Mouse (Mus musculus) stomach, embryonic 14.5 days (tissue): ENCODE data around the gene Senp2. TPM values are rescaled to one million over a fixed set of nuclear protein-coding genes. Genes with fewer than 3 reads are reported as not detected.

Experiments used
- ATAC-seq: fragments of 200-750 bp; cut with Nextera tagmentation; 2 replicates; pipeline ENCODE4 v1.8.0; 2017; ENCODE audit warnings: low read depth, moderate TSS enrichment; ENCODE audit not compliant: insufficient number of reproducible peaks, insufficient read depth, low FRiP score
- H3K27ac ChIP-seq: fragments of 300-500 bp; sonication (generic); 2 replicates; pipeline ENCODE4 v1.5.1; 2014; ENCODE audit warnings: mild to moderate bottlenecking, low read length, moderate library complexity, mixed read lengths
- H3K27me3 ChIP-seq: fragments of 300-500 bp; sonication (generic); 2 replicates; pipeline ENCODE4 v1.6.1; 2014; ENCODE audit warnings: low read length, control low read depth, mixed read lengths; ENCODE audit not compliant: control insufficient read depth, insufficient read depth
- H3K36me3 ChIP-seq: fragments of 300-500 bp; sonication (generic); 2 replicates; pipeline ENCODE4 v1.6.1; 2014; ENCODE audit warnings: mild to moderate bottlenecking, control low read depth, low read length, moderate library complexity, mixed read lengths; ENCODE audit not compliant: control insufficient read depth, insufficient read depth
- H3K4me1 ChIP-seq: fragments of 300-500 bp; sonication (generic); 2 replicates; pipeline ENCODE4 v1.6.1; 2014; ENCODE audit warnings: low read length, control low read depth, mixed read lengths; ENCODE audit not compliant: control insufficient read depth, insufficient read depth
- H3K4me2 ChIP-seq: fragments of 300-500 bp; sonication (generic); replicated peaks from 2 replicates; pipeline ENCODE4 v1.6.1; 2014; ENCODE audit warnings: low read depth, low read length, control low read depth
- H3K4me3 ChIP-seq: fragments of 300-500 bp; sonication (generic); 2 replicates; pipeline ENCODE4 v1.5.1; 2014; ENCODE audit warnings: low read depth, low read length, control low read depth
- H3K9ac ChIP-seq: fragments of 300-500 bp; sonication (generic); replicated peaks from 2 replicates; pipeline ENCODE4 v1.6.1; 2014; ENCODE audit warnings: low read depth, mild to moderate bottlenecking, control low read depth, low read length, moderate library complexity, mixed read lengths
- H3K9me3 ChIP-seq: fragments of 300-500 bp; sonication (generic); 2 replicates; pipeline ENCODE4 v1.6.1; 2016; ENCODE audit warnings: low read depth, low read length, control low read depth; ENCODE audit not compliant: control insufficient read depth
- WGBS: fragments of 180-500 bp; shearing (Covaris S2); extraction: QIAGEN DNeasy Blood & Tissue Kit; methylation state at CpG from one replicate; pipeline ENCODE4 v1.1.7; 2014; 5-methylcytosine and 5-hydroxymethylcytosine counted together
- polyA plus RNA-seq: library from polyadenylated mRNA; unstranded; fragments of >200 nt; fragmentation: Nextera tagmentation; extraction: Ambion mirVana; gene quantifications from 2 replicates; pipeline ENCODE4 v1.2.1, GENCODE M21; 2014

The Senp2 gene
- polyA plus RNA-seq, 1 experiment from 2014 or later: 56.1 TPM

DNA sequence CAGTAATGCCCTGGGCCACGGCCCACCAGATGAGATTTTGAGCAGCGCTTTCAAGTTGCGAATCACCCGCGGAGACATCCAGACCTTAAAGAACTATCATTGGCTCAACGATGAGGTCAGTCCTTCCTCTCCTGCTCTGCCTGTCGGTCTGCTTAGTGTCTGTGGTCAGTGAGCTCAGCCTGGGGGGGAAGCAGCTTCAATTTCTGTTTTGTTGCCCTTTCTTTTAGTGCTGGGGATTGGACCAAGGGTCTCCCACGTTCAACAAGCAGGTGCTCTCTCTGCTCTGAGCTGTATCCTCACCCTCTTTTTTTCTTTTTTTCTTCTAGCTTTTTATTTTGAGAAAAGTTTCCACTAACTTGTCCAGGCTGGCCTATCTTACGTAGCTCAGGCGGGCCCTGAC is 29.3 kb downstream of the Senp2 start:
- Histone ChIP-seq H3K36me3 (peaks cover 27% of the 10 kb centered on the region), H3K27me3 (no peaks in the 10 kb centered on the region), H3K9me3 (no peaks in the 10 kb centered on the region), H3K4me3 (no peak overlapping the region), H3K4me2 (no peak overlapping the region), H3K4me1 (no peaks in the 10 kb centered on the region), H3K9ac (no peak overlapping the region), H3K27ac (no peak overlapping the region)
- WGBS: 93% methylated on average over 10 of the region's 10 CpGs
- no peak for ATAC-seq

GRCm38 (mm10) chr16:22039978-22040377 is 30.7 kb downstream of the Senp2 start:
- Histone ChIP-seq H3K27me3 (no peaks in the 10 kb centered on the region), H3K36me3 (peaks cover 41% of the 10 kb centered on the region), H3K27ac (no peak overlapping the region), H3K9ac (no peak overlapping the region), H3K4me2 (no peak overlapping the region), H3K4me1 (no peaks in the 10 kb centered on the region), H3K9me3 (no peaks in the 10 kb centered on the region), H3K4me3 (no peak overlapping the region)
- no peak for ATAC-seq
- 90% methylated on average over 1 of the region's 1 CpGs for WGBS

GRCm38 (mm10) chr16:22043830-22044229 is 34.5 kb downstream of the Senp2 start:
- H3K36me3 ChIP-seq: peaks cover 38% of the 10 kb centered on the region
- no peak overlapping the region for H3K27ac ChIP-seq
- ATAC-seq: no peak
- no peaks in the 10 kb centered on the region for H3K27me3 ChIP-seq
- H3K4me3 ChIP-seq: no peak overlapping the region
- H3K4me2 ChIP-seq: no peak overlapping the region
- H3K4me1 ChIP-seq: no peaks in the 10 kb centered on the region
- WGBS: 68% methylated on average over 4 of the region's 4 CpGs
- H3K9ac ChIP-seq: no peak overlapping the region
- no peaks in the 10 kb centered on the region for H3K9me3 ChIP-seq

- H3K9ac ChIP-seq: no peak overlapping the region
- no peaks in the 10 kb centered on the region for H3K9me3 ChIP-seq
- peaks cover 31% of the 10 kb centered on the region for H3K36me3 ChIP-seq
- H3K4me2 ChIP-seq: no peak overlapping the region
- 97% methylated on average over 3 of the region's 3 CpGs for WGBS
- H3K27me3 ChIP-seq: no peaks in the 10 kb centered on the region
- H3K27ac ChIP-seq: no peak overlapping the region
- no peaks in the 10 kb centered on the region for H3K4me1 ChIP-seq
- H3K4me3 ChIP-seq: no peak overlapping the region
- ATAC-seq: no peak
These were observed 36.6 kb downstream of the Senp2 start for GRCm38 (mm10) chr16:22045930-22046329.

GRCm38 (mm10) chr16:22046739-22047366 is 37.6 kb downstream of the Senp2 start:
- no peak for ATAC-seq
- WGBS: 88% methylated on average over 10 of the region's 10 CpGs
- no peaks in the 10 kb centered on the region for H3K27me3 ChIP-seq
- H3K9ac ChIP-seq: no peak overlapping the region
- no peaks in the 10 kb centered on the region for H3K4me1 ChIP-seq
- H3K4me2 ChIP-seq: no peak overlapping the region
- H3K4me3 ChIP-seq: no peak overlapping the region
- no peaks in the 10 kb centered on the region for H3K9me3 ChIP-seq
- no peak overlapping the region for H3K27ac ChIP-seq
- peaks cover 24% of the 10 kb centered on the region for H3K36me3 ChIP-seq

DNA sequence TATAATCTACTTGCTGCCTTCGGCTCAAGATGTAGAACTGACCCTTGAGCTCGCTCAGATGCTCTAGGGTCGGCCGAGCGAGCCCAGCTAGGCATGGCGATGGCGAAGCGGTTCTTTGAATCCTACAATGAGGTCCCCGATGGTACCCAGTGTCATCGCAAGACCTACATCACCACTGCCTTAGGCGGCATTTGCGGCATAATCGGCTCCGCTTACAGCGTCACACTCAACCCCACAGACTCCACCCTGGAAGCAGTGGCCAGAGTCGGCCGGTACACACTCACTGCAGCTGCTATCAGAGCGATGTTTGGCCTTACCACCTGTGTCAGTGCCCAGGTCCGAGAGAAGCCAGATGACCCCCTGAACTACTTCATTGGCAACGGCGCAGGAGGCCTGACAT is 44.1 kb downstream of the Senp2 start:
- Histone ChIP-seq H3K9me3 (no peaks in the 10 kb centered on the region), H3K4me1 (no peaks in the 10 kb centered on the region), H3K9ac (no peak overlapping the region), H3K4me2 (no peak overlapping the region), H3K27me3 (no peaks in the 10 kb centered on the region), H3K4me3 (no peak overlapping the region), H3K36me3 (no peaks in the 10 kb centered on the region), H3K27ac (no peak overlapping the region)
- ATAC-seq: no peak
- 93% methylated on average over 21 of the region's 21 CpGs for WGBS

DNA sequence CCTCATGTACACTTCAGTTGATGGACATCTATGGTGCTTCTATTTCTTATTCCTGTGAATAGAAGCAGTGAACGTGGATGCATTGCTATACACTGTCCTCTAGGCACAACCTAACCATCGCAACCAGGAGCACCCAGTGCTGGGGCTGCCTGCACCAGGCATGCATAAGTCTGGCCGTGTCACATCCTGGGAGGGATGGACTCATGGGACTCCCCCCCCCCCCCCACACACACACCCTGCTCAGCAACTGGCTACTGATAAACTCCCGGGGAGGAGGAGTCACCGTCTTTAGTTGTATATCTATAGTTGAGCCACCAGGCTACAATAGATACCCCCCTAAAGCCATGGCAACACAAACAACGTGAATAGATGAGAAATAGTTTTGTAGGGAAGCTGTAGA is 48.2 kb downstream of the Senp2 start:
- H3K4me1 ChIP-seq: no peaks in the 10 kb centered on the region
- no peak overlapping the region for H3K4me2 ChIP-seq
- H3K27me3 ChIP-seq: no peaks in the 10 kb centered on the region
- ATAC-seq: no peak
- no peak overlapping the region for H3K4me3 ChIP-seq
- H3K9me3 ChIP-seq: no peaks in the 10 kb centered on the region
- H3K27ac ChIP-seq: no peak overlapping the region
- peaks cover 34% of the 10 kb centered on the region for H3K36me3 ChIP-seq
- WGBS: 73% methylated on average over 6 of the region's 6 CpGs
- no peak overlapping the region for H3K9ac ChIP-seq

DNA sequence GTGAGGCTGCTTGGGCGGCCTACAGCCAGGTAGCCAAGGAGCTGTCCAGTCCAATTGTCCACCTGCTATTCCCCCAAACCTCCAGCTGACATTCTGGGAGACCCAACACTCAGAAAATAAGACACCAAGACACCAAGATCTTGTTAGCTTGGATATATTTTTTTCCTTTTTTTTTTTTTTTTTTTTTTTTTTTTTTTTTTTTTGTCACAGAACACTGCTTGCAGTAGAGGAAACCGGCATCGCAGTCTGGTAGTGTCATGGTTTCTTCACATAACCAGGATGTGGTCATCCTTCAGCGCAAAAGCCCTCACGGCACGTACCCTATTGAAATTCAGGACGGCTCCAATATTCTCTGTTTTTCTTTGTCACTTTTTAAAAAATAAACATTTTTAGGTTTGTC is 49.6 kb downstream of the Senp2 start:
- no peak overlapping the region for H3K27ac ChIP-seq
- no peaks in the 10 kb centered on the region for H3K27me3 ChIP-seq
- no peaks in the 10 kb centered on the region for H3K4me1 ChIP-seq
- no peak overlapping the region for H3K4me3 ChIP-seq
- ATAC-seq: no peak
- H3K9me3 ChIP-seq: no peaks in the 10 kb centered on the region
- no peak overlapping the region for H3K9ac ChIP-seq
- H3K36me3 ChIP-seq: peaks cover 47% of the 10 kb centered on the region
- 96% methylated on average over 7 of the region's 7 CpGs for WGBS
- H3K4me2 ChIP-seq: no peak overlapping the region

GRCm38 (mm10) chr16:22060416-22060815 is 51.1 kb downstream of the Senp2 start:
- Histone ChIP-seq H3K27me3 (no peaks in the 10 kb centered on the region), H3K9ac (no peak overlapping the region), H3K36me3 (peaks cover 62% of the 10 kb centered on the region), H3K27ac (no peak overlapping the region), H3K9me3 (no peaks in the 10 kb centered on the region), H3K4me3 (no peak overlapping the region), H3K4me2 (no peak overlapping the region), H3K4me1 (no peaks in the 10 kb centered on the region)
- WGBS: 92% methylated on average over 10 of the region's 10 CpGs
- ATAC-seq: no peak
